Comparison of ENCODE assay signal across 14 mouse cellular contexts in genomic region chr10:40644456-40644855, GRCm38 (mm10). TPM values are rescaled to one million over a fixed set of nuclear protein-coding genes. Genes with fewer than 3 reads are reported as not detected.
"Had no signal": no experiment of that assay in that cellular context is flagged by ENCODE, and none has a peak within 500 bp of the region (broad histone marks: within the 10 kb centered on the region; RNA-seq: fewer than 3 reads in every experiment).

No protein-coding gene starts in this region.

- H3K27ac ChIP-seq: kidney, embryonic 15.5 days; limb, embryonic 15.5 days; liver, embryonic 12.5 days; midbrain, embryonic 13.5 days; neural tube, embryonic 12.5 days had no signal

- H3K4me1 ChIP-seq: liver, embryonic 12.5 days had no signal

- ATAC-seq: liver, embryonic 12.5 days; midbrain, embryonic 13.5 days had no signal

- H3K9ac ChIP-seq: kidney, embryonic 15.5 days; limb, embryonic 15.5 days; liver, embryonic 12.5 days; midbrain, embryonic 13.5 days; neural tube, embryonic 12.5 days had no signal

- H3K9me3 ChIP-seq: kidney, embryonic 15.5 days; limb, embryonic 15.5 days; liver, embryonic 12.5 days; midbrain, embryonic 13.5 days had no signal

- H3K4me2 ChIP-seq: kidney, embryonic 15.5 days; limb, embryonic 15.5 days; liver, embryonic 12.5 days; midbrain, embryonic 13.5 days; neural tube, embryonic 12.5 days had no signal

- H3K36me3 ChIP-seq: kidney, embryonic 15.5 days; limb, embryonic 15.5 days; liver, embryonic 12.5 days; midbrain, embryonic 13.5 days; neural tube, embryonic 12.5 days had no signal

- H3K4me3 ChIP-seq: kidney, embryonic 15.5 days; limb, embryonic 15.5 days; liver, embryonic 12.5 days; midbrain, embryonic 13.5 days; neural tube, embryonic 12.5 days had no signal

- DNase-seq: kidney, adult 18-20 months; kidney, postnatal 14 days; left cerebral cortex, postnatal 4 days; right cerebral cortex, postnatal 4 days; spleen, adult 18-20 months; thymus, postnatal 4 days had no signal

- H3K27me3 ChIP-seq: kidney, embryonic 15.5 days; neural tube, embryonic 12.5 days had no signal

RNA-seq across cellular contexts. Expression of gene Ddo, which starts 14.6 kb away (rescaled TPM):
- total RNA-seq: megakaryocyte progenitor cell, adult 5-6 weeks had no signal

RNA-seq across cellular contexts. Expression of gene Mettl24, which starts 38.6 kb away (rescaled TPM):
- total RNA-seq: megakaryocyte progenitor cell, adult 5-6 weeks; midbrain, postnatal 0 days; neutrophil, adult 5-6 weeks had no signal
